23 mouse cellular contexts compared by ENCODE assay signal in genomic region chr2:112254675-112255515, GRCm38 (mm10). TPM values are rescaled to one million over a fixed set of nuclear protein-coding genes. Genes with fewer than 3 reads are reported as not detected.
DNase-seq lines count a peak whose midpoint lies in the region; ATAC-seq and TF ChIP-seq lines count a peak whose summit lies in the region.
"Had no signal": no experiment of that assay in that cellular context is flagged by ENCODE, and none has a peak within 500 bp of the region (broad histone marks: within the 10 kb centered on the region; RNA-seq: fewer than 3 reads in every experiment).

No protein-coding gene starts in this region.

- WGBS in intestine, embryonic 16.5 days = 45% methylated on average over 7 of the region's 7 CpGs
- WGBS in small intestine, adult 2 months = 24% methylated on average over 7 of the region's 7 CpGs
- 60% methylated on average over 7 of the region's 7 CpGs for WGBS in kidney, embryonic 16.5 days

- no peaks in the 10 kb centered on the region for H3K27me3 ChIP-seq in intestine, embryonic 16.5 days (replicated peaks; ENCODE audit: control insufficient read depth, insufficient read depth, low read length)
- no peaks in the 10 kb centered on the region for H3K27me3 ChIP-seq in small intestine, adult 2 months (ENCODE audit: control insufficient read depth, insufficient read depth, low read length)
- H3K27me3 ChIP-seq in kidney, embryonic 16.5 days (ENCODE audit: insufficient read depth, low read length) = no peaks in the 10 kb centered on the region
- H3K27me3 ChIP-seq: embryonic facial prominence, embryonic 15.5 days; heart, embryonic 12.5 days; hindbrain, embryonic 15.5 days had no signal

- H3K9ac ChIP-seq in intestine, embryonic 16.5 days (ENCODE audit: low read depth, low read length) = no peak overlapping the region
- H3K9ac ChIP-seq in kidney, embryonic 16.5 days (replicated peaks; ENCODE audit: low read length) = no peak overlapping the region
- H3K9ac ChIP-seq: embryonic facial prominence, embryonic 15.5 days; heart, embryonic 12.5 days; hindbrain, embryonic 15.5 days; liver, postnatal 0 days had no signal

- peak; percentile 39 to 75 for DNase-seq in adrenal gland, adult (ENCODE audit: inconsistent age in 2 of 2, low spot score in 1 of 2)
- no peak for DNase-seq in adrenal gland, adult 18-20 months (ENCODE audit: low spot score in 2 of 2)
- peak; percentile 57 for DNase-seq in adrenal gland, postnatal 14 days
- DNase-seq in right cerebral cortex, postnatal 14 days = no peak
- DNase-seq in cerebellum, adult 11-12 months = no peak
- DNase-seq: cerebellum, adult 9-11 months; embryo, embryonic 11 days; gastrocnemius, postnatal 36 days; layer of hippocampus, postnatal 36 days; liver; liver, postnatal 0 days; right cerebral cortex, adult 18-20 months had no signal

- no peak for TF ChIP-seq CTCF in small intestine, adult 2 months (IDR thresholded peaks at IDR 0.05; ENCODE audit: extremely low read depth, insufficient read length, insufficient replicate concordance, low read depth, low read length)

- TF ChIP-seq POLR2A in small intestine, adult 2 months (IDR thresholded peaks at IDR 0.05; ENCODE audit: low read depth, low read length) = no peak

- no peaks in the 10 kb centered on the region for H3K9me3 ChIP-seq in intestine, embryonic 16.5 days (ENCODE audit: control insufficient read depth, low read length)
- H3K9me3 ChIP-seq in kidney, embryonic 16.5 days (ENCODE audit: low read length) = no peaks in the 10 kb centered on the region
- H3K9me3 ChIP-seq: embryonic facial prominence, embryonic 15.5 days; heart, embryonic 12.5 days; hindbrain, embryonic 15.5 days; midbrain, embryonic 10.5 days had no signal

- ATAC-seq in intestine, embryonic 16.5 days = peak; percentile 85
- no peak for ATAC-seq in kidney, embryonic 16.5 days (ENCODE audit: low FRiP score, low TSS enrichment)
- ATAC-seq: liver, postnatal 0 days had no signal

- H3K4me3 ChIP-seq in intestine, embryonic 16.5 days (ENCODE audit: low read length) = no peak overlapping the region
- H3K4me3 ChIP-seq in small intestine, adult 2 months (ENCODE audit: low read depth, low read length) = no peak overlapping the region
- H3K4me3 ChIP-seq in kidney, embryonic 16.5 days (ENCODE audit: low read length) = no peak overlapping the region
- H3K4me3 ChIP-seq: embryonic facial prominence, embryonic 15.5 days; heart, embryonic 12.5 days; hindbrain, embryonic 15.5 days; midbrain, embryonic 10.5 days had no signal

- H3K36me3 ChIP-seq in intestine, embryonic 16.5 days (ENCODE audit: control insufficient read depth, insufficient read depth, low read length) = no peaks in the 10 kb centered on the region
- no peaks in the 10 kb centered on the region for H3K36me3 ChIP-seq in small intestine, adult 2 months (ENCODE audit: control insufficient read depth, insufficient read depth, low read length)
- no peaks in the 10 kb centered on the region for H3K36me3 ChIP-seq in kidney, embryonic 16.5 days (ENCODE audit: insufficient read depth, low read length)
- H3K36me3 ChIP-seq: embryonic facial prominence, embryonic 15.5 days; heart, embryonic 12.5 days; hindbrain, embryonic 15.5 days; midbrain, embryonic 10.5 days had no signal

- H3K27ac ChIP-seq in intestine, embryonic 16.5 days (ENCODE audit: low read length) = peak overlapping the region; percentile 58
- H3K27ac ChIP-seq in small intestine, adult 2 months (ENCODE audit: insufficient read depth, low read depth, low read length) = peak overlapping the region; percentile 79
- H3K27ac ChIP-seq in kidney, embryonic 16.5 days (ENCODE audit: low read length) = no peak overlapping the region
- H3K27ac ChIP-seq: embryonic facial prominence, embryonic 15.5 days; hindbrain, embryonic 15.5 days; midbrain, embryonic 10.5 days had no signal

- no peaks in the 10 kb centered on the region for H3K4me1 ChIP-seq in intestine, embryonic 16.5 days (ENCODE audit: control insufficient read depth, insufficient read depth, low read length)
- peaks cover 13% of the 10 kb centered on the region for H3K4me1 ChIP-seq in small intestine, adult 2 months (ENCODE audit: control insufficient read depth, insufficient read depth, insufficient read length, low read length)
- no peaks in the 10 kb centered on the region; the same call in 1 of the 2 replicates for H3K4me1 ChIP-seq in kidney, embryonic 16.5 days (ENCODE audit: insufficient read depth, low read length)
- H3K4me1 ChIP-seq: embryonic facial prominence, embryonic 15.5 days; heart, embryonic 12.5 days; hindbrain, embryonic 15.5 days; midbrain, embryonic 10.5 days had no signal

- H3K4me2 ChIP-seq in intestine, embryonic 16.5 days (ENCODE audit: low read depth, low read length) = no peak overlapping the region
- H3K4me2 ChIP-seq in kidney, embryonic 16.5 days (replicated peaks; ENCODE audit: low read depth, low read length) = no peak overlapping the region
- H3K4me2 ChIP-seq: embryonic facial prominence, embryonic 15.5 days; heart, embryonic 12.5 days; hindbrain, embryonic 15.5 days had no signal

RNA-seq across cellular contexts. Expression of gene Nutm1, which starts 4.2 kb away (rescaled TPM):
- not detected for total RNA-seq in adrenal gland, adult 18-20 months (2021)
- total RNA-seq in adrenal gland, postnatal 14 days (2021) = not detected in 2 replicates
- 0.04 TPM in 1 of 2 replicates, not detected in the other for polyA plus RNA-seq in intestine, embryonic 16.5 days (2015; fragmentation: Nextera tagmentation; extraction: Ambion mirVana)
- polyA plus RNA-seq in small intestine, adult 2 months (2012; rRNA removed) = not detected in 2 replicates
- 0.04 and 0.05 TPM in 2 replicates for polyA plus RNA-seq in kidney, embryonic 16.5 days (2015; fragmentation: Nextera tagmentation; extraction: Ambion mirVana)
- total RNA-seq: gastrocnemius, postnatal 36 days; heart, postnatal 25 days; layer of hippocampus, postnatal 36 days had no signal
- polyA plus RNA-seq: embryonic facial prominence, embryonic 15.5 days; heart, embryonic 12.5 days; large intestine, adult 2 months; urinary bladder, adult 2 months had no signal

RNA-seq across cellular contexts. Expression of gene Nop10, which starts 6.8 kb away (rescaled TPM):
- total RNA-seq in adrenal gland, adult 18-20 months (2021) = 100 to 1,000 TPM; 109 to 149 TPM
- total RNA-seq in adrenal gland, postnatal 14 days (2021) = 128 and 139 TPM in 2 replicates
- 214 and 238 TPM in 2 replicates for polyA plus RNA-seq in intestine, embryonic 16.5 days (2015; fragmentation: Nextera tagmentation; extraction: Ambion mirVana)
- polyA plus RNA-seq in small intestine, adult 2 months (2012; rRNA removed) = 19.4 and 20.3 TPM in 2 replicates
- 225 and 243 TPM in 2 replicates for polyA plus RNA-seq in kidney, embryonic 16.5 days (2015; fragmentation: Nextera tagmentation; extraction: Ambion mirVana)

RNA-seq across cellular contexts. Expression of gene Slc12a6, which starts 10.7 kb away (rescaled TPM):
- total RNA-seq in adrenal gland, adult 18-20 months (2021) = 10 to 100 TPM; 26.9 to 32.5 TPM
- 35.0 and 48.5 TPM in 2 replicates for total RNA-seq in adrenal gland, postnatal 14 days (2021)
- polyA plus RNA-seq in intestine, embryonic 16.5 days (2015; fragmentation: Nextera tagmentation; extraction: Ambion mirVana) = 11.9 and 14.9 TPM in 2 replicates
- 7.6 and 17.6 TPM in 2 replicates for polyA plus RNA-seq in small intestine, adult 2 months (2012; rRNA removed)
- 9.4 and 12.3 TPM in 2 replicates for polyA plus RNA-seq in kidney, embryonic 16.5 days (2015; fragmentation: Nextera tagmentation; extraction: Ambion mirVana)

RNA-seq across cellular contexts. Expression of gene Gm21985, which starts 11.2 kb away (rescaled TPM):
- total RNA-seq in adrenal gland, adult 18-20 months (2021) = under 1 TPM in 1 of 2 experiments, not detected in 1; 0.38 TPM
- not detected in 2 replicates for total RNA-seq in adrenal gland, postnatal 14 days (2021)
- not detected in 2 replicates for polyA plus RNA-seq in intestine, embryonic 16.5 days (2015; fragmentation: Nextera tagmentation; extraction: Ambion mirVana)
- polyA plus RNA-seq in small intestine, adult 2 months (2012; rRNA removed) = not detected in 2 replicates
- polyA plus RNA-seq in kidney, embryonic 16.5 days (2015; fragmentation: Nextera tagmentation; extraction: Ambion mirVana) = not detected in 2 replicates
- polyA plus RNA-seq: embryonic facial prominence, embryonic 15.5 days; heart, embryonic 12.5 days; hindbrain, embryonic 15.5 days; kidney, embryonic 14.5 days; liver, postnatal 0 days had no signal

RNA-seq across cellular contexts. Expression of gene Lpcat4, which starts 15.6 kb away (rescaled TPM):
- total RNA-seq in adrenal gland, adult 18-20 months (2021) = 1 to 10 TPM; 5.2 to 5.9 TPM
- total RNA-seq in adrenal gland, postnatal 14 days (2021) = 6.6 and 6.9 TPM in 2 replicates
- polyA plus RNA-seq in intestine, embryonic 16.5 days (2015; fragmentation: Nextera tagmentation; extraction: Ambion mirVana) = 19.9 and 22.6 TPM in 2 replicates
- 28.5 and 38.7 TPM in 2 replicates for polyA plus RNA-seq in small intestine, adult 2 months (2012; rRNA removed)
- 28.0 and 30.0 TPM in 2 replicates for polyA plus RNA-seq in kidney, embryonic 16.5 days (2015; fragmentation: Nextera tagmentation; extraction: Ambion mirVana)

Comparison
In these comparisons a context has a peak if more than half of its experiments do, and no peak if none do; other contexts are left out.
1. DNase-seq: peak in adrenal gland, adult (2 of 2) and adrenal gland, postnatal 14 days (single experiment); none in adrenal gland, adult 18-20 months (0 of 2), right cerebral cortex, postnatal 14 days (single experiment) and cerebellum, adult 11-12 months (single experiment).
2. RNA of gene Nop10, which starts 6.8 kb away (polyA plus RNA-seq): 225 to 243 TPM in kidney, embryonic 16.5 days and 214 to 238 TPM in intestine, embryonic 16.5 days; 19.4 to 20.3 TPM in small intestine, adult 2 months; every median in the first group is over 10 times any median in the second.